Mouse (Mus musculus) regulatory T cell (primary cell): ENCODE measurements around the gene Zfp92.

Source experiments
- in situ Hi-C: fragments of 300-600 bp; cut with MboI, MseI; formaldehyde crosslinking; loops from one replicate; pipeline ENCODE4 v1.15.1; 2025; ENCODE audit warnings: high pct_unique_total_duplicates

Zfp92 gene

DNA sequence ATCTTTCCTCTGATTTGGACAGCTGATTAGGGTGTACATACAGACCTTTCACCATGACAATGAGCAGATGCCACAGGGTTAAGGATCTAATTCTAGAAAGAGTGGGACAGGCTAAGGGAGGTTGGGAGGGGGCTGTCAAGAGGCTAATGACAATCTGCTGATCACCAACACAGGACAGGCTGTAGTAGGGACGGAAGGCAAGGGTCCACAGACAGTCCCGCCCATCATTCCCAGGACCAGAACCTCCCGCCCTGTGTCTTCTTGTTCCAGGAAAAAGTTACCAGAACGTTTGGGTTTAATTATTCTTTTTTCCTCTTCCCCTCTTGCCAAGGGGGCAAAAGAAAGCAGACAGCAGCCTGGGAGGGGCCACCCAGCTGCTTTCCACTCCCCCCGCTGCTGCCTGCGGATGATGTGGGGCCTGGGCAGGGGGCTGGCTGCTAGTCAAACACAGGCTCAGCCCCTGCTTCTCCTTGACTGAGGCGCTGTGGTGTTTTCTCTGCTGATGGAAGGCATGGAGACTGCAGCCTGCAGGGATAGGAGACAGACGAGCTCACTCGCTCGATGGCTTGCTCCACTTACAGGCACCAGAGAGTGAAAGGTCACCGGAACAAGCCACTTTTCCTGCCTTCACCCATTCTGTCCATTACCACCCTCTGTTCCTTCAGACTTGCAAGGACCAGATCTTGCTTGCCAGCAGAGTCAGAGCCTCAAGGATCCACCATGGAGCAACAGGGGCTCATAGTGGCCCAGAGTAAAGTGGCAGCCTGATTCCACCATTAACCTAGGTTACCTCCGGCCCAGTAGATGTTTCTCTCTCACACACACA is 63.7 kb downstream of the Zfp92 start:
- in situ Hi-C loops = no loop called here

DNA sequence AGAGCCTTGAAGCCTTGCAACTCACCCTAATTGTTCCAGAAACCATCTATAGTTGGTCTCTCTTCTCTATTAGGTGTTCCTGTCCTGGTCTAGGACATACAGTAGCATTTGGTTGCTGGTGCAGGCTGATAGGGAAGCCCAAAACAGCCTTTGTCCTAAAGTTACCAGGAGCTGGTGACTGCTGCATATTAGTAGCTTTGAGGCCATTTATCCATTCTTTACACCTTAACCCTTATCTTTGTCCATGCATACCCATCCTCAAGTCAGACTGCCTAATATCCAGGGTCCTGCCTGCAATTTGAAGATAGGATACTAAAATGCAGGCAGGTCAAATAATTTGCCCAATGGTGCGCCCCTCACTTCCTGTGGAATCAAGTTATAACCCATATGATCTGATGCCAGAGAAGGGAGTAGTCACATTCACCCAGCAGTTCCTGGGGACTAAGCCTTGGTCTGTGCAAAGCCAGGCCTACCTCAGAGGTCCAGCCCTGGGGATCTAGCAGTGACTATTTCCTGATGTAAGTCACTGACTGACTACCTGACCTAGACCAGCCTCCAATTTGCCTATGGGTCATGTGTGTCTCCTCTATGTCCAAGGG is 64.9 kb downstream of the Zfp92 start:
- in situ Hi-C loops = no loop called here

GRCm38 (mm10) chrX:73476621-73477020 is 65.7 kb downstream of the Zfp92 start:
- in situ Hi-C loops = no loop called here

DNA sequence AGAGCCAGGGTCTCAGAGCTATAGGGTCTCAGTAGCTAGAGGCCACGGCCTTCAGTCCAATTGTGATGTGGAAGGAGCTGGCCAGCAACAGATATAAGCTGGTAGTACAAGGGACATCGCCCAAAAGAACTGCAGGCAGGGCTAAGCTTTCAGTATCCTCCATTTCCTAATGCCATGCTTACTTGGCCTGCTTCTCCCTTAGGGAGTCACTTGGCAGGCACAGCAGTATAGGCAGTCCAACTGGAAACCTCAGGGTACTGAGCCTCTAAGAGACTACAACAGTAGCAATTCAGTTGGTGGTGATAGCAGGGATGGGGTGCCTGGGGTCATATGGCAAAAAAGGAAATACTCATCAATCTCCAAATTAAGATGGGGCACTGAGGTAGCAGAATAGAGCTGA is 66.6 kb downstream of the Zfp92 start:
- in situ Hi-C loops = no loop called here
